Mouse (Mus musculus) liver, embryonic 14 days (tissue): ENCODE results near the gene Gm2007. TPM values are rescaled to one million over a fixed set of nuclear protein-coding genes. Genes with fewer than 3 reads are reported as not detected.

Source experiments
- polyA plus RNA-seq: library from polyadenylated mRNA; depleted of rRNA; stranded (reverse); fragments of >200 nt; gene quantifications from 2 replicates; pipeline ENCODE4 v1.2.3, GENCODE M21; 2012; rRNA removed

Gm2007 gene
- polyA plus RNA-seq = not detected in 2 replicates

GRCm38 (mm10) chr2:175741237-175741636, at the start of gene Gm2007:
Gene Gm2007 (plus strand): TSS chr2:175741537.

GRCm38 (mm10) chr2:175703546-175703945, 37.8 kb upstream of the Gm2007 start, which contains the start of gene Zfp969:
Gene Zfp969 (minus strand): TSS chr2:175703646.

GRCm38 (mm10) chr2:175800993-175801392, 59.7 kb downstream of the Gm2007 start, which contains the start of gene Gm14288:
Gene Gm14288 (minus strand): TSS chr2:175801093.

Other genes with a start within 250 kb of the Gm2007 start
- gene Gm11007, start 97.6 kb upstream of the Gm2007 start, polyA plus RNA-seq = not detected in 2 replicates
- gene Zfp969, start 37.9 kb upstream of the Gm2007 start, polyA plus RNA-seq = not detected in 2 replicates
- gene Gm14288, start 59.6 kb downstream of the Gm2007 start, polyA plus RNA-seq = 1.2 and 1.3 TPM in 2 replicates
- 1.1 and 1.5 TPM in 2 replicates for gene Gm6710, start 127.7 kb downstream of the Gm2007 start, polyA plus RNA-seq
- gene Zfp966, start 189.6 kb downstream of the Gm2007 start, polyA plus RNA-seq = 1.3 and 1.6 TPM in 2 replicates
- 1.5 and 2.9 TPM in 2 replicates for gene Gm2026, start 223.8 kb downstream of the Gm2007 start, polyA plus RNA-seq